Mouse (Mus musculus): ENCODE measurements around the gene Pdxk. TPM values are rescaled to one million over a fixed set of nuclear protein-coding genes. Genes with fewer than 3 reads are reported as not detected.

Gene Pdxk
- polyA plus RNA-seq, 1 experiment, result 13.7 TPM

DNA sequence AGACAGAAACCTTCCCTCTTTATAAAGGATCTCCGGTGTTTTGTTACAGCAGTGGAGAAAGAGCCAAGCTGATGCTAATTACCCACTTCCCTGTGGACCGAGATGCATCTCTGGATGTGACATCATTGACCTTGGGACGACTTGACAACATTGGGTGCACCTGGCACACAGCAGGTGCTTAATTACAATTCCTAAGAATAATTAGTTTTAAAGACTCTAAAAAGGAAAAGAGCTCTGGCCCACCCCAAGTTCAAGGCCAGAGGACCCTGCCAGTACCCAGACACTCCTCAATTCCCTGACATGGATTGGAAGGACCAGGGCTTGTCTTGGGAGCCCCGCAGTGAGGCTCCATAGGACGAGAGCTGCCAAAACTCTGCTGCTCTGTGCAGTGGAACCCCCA is 23.2 kb downstream of the Pdxk start:
- TF ChIP-seq EP300 (IDR thresholded peaks at IDR 0.05; ENCODE audit: insufficient read depth, low read depth, low read length) (no peak), CTCF (IDR thresholded peaks at IDR 0.05; ENCODE audit: low read depth, low read length) (no peak), POLR2A (IDR thresholded peaks at IDR 0.05; ENCODE audit: insufficient read depth, low read length) (no peak)
- Histone ChIP-seq H3K9me3 (replicated peaks; ENCODE audit: control insufficient read depth, insufficient read depth, low read length, poor library complexity, severe bottlenecking) (no peaks in the 10 kb centered on the region), H3K4me1 (ENCODE audit: control insufficient read depth, insufficient read depth, low read length) (peaks cover 1% of the 10 kb centered on the region), H3K9ac (ENCODE audit: low read depth, poor library complexity, severe bottlenecking) (no peak overlapping the region), H3K27me3 (ENCODE audit: control insufficient read depth, insufficient read depth, low read length, poor library complexity, severe bottlenecking) (no peaks in the 10 kb centered on the region), H3K36me3 (ENCODE audit: control insufficient read depth, insufficient read depth, low read length, poor library complexity, severe bottlenecking) (no peaks in the 10 kb centered on the region), H3K4me3 (ENCODE audit: low read depth, low read length) (no peak overlapping the region), H3K27ac (ENCODE audit: insufficient read depth, low read length) (no peak overlapping the region)

- Histone ChIP-seq H3K27ac (ENCODE audit: insufficient read depth, low read length) (no peak overlapping the region), H3K27me3 (ENCODE audit: control insufficient read depth, insufficient read depth, low read length, poor library complexity, severe bottlenecking) (no peaks in the 10 kb centered on the region), H3K9me3 (replicated peaks; ENCODE audit: control insufficient read depth, insufficient read depth, low read length, poor library complexity, severe bottlenecking) (no peaks in the 10 kb centered on the region), H3K36me3 (ENCODE audit: control insufficient read depth, insufficient read depth, low read length, poor library complexity, severe bottlenecking) (no peaks in the 10 kb centered on the region), H3K9ac (ENCODE audit: low read depth, poor library complexity, severe bottlenecking) (no peak overlapping the region), H3K4me3 (ENCODE audit: low read depth, low read length) (no peak overlapping the region), H3K4me1 (ENCODE audit: control insufficient read depth, insufficient read depth, low read length) (peaks cover 1% of the 10 kb centered on the region)
- TF ChIP-seq POLR2A (IDR thresholded peaks at IDR 0.05; ENCODE audit: insufficient read depth, low read length), result no peak
- TF ChIP-seq CTCF (IDR thresholded peaks at IDR 0.05; ENCODE audit: low read depth, low read length), result peak; percentile 79
- TF ChIP-seq EP300 (IDR thresholded peaks at IDR 0.05; ENCODE audit: insufficient read depth, low read depth, low read length), result no peak
These were observed 24.0 kb downstream of the Pdxk start for GRCm38 (mm10) chr10:78440812-78441211.

GRCm38 (mm10) chr10:78439990-78440389 is 24.8 kb downstream of the Pdxk start:
- no peaks in the 10 kb centered on the region for H3K36me3 ChIP-seq (ENCODE audit: control insufficient read depth, insufficient read depth, low read length, poor library complexity, severe bottlenecking)
- TF ChIP-seq EP300 (IDR thresholded peaks at IDR 0.05; ENCODE audit: insufficient read depth, low read depth, low read length), result no peak
- TF ChIP-seq CTCF (IDR thresholded peaks at IDR 0.05; ENCODE audit: low read depth, low read length), result no peak
- TF ChIP-seq POLR2A (IDR thresholded peaks at IDR 0.05; ENCODE audit: insufficient read depth, low read length), result no peak
- no peaks in the 10 kb centered on the region for H3K27me3 ChIP-seq (ENCODE audit: control insufficient read depth, insufficient read depth, low read length, poor library complexity, severe bottlenecking)
- H3K9me3 ChIP-seq (replicated peaks; ENCODE audit: control insufficient read depth, insufficient read depth, low read length, poor library complexity, severe bottlenecking), result no peaks in the 10 kb centered on the region
- peaks cover 1% of the 10 kb centered on the region for H3K4me1 ChIP-seq (ENCODE audit: control insufficient read depth, insufficient read depth, low read length)
- no peak overlapping the region for H3K27ac ChIP-seq (ENCODE audit: insufficient read depth, low read length)
- no peak overlapping the region for H3K9ac ChIP-seq (ENCODE audit: low read depth, poor library complexity, severe bottlenecking)
- H3K4me3 ChIP-seq (ENCODE audit: low read depth, low read length), result no peak overlapping the region

DNA sequence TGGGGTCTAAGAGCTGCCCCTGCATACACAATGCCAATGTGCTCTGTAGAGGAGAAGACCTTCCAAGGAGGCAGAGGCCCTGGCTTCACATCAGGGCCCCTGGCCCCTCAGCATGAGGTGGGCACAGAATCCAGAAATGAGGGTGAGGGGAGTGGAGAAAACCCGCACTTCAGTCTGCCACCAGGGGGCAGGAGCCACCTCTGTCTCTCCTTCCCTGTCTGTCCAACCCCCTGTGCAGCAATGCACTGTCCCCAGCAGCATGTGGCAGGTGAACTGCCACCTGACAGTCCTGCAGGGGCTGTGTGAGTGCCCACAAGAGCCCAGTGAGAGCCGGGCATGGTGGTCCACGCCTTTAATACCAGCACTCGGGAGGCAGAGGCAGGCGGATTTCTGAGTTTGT is 25.2 kb downstream of the Pdxk start:
- no peak overlapping the region for H3K4me3 ChIP-seq (ENCODE audit: low read depth, low read length)
- H3K27ac ChIP-seq (ENCODE audit: insufficient read depth, low read length), result no peak overlapping the region
- no peaks in the 10 kb centered on the region for H3K9me3 ChIP-seq (replicated peaks; ENCODE audit: control insufficient read depth, insufficient read depth, low read length, poor library complexity, severe bottlenecking)
- TF ChIP-seq POLR2A (IDR thresholded peaks at IDR 0.05; ENCODE audit: insufficient read depth, low read length) (no peak), CTCF (IDR thresholded peaks at IDR 0.05; ENCODE audit: low read depth, low read length) (peak; percentile 74)
- no peak overlapping the region for H3K9ac ChIP-seq (ENCODE audit: low read depth, poor library complexity, severe bottlenecking)
- peaks cover 1% of the 10 kb centered on the region for H3K4me1 ChIP-seq (ENCODE audit: control insufficient read depth, insufficient read depth, low read length)
- H3K27me3 ChIP-seq (ENCODE audit: control insufficient read depth, insufficient read depth, low read length, poor library complexity, severe bottlenecking), result no peaks in the 10 kb centered on the region
- no peaks in the 10 kb centered on the region for H3K36me3 ChIP-seq (ENCODE audit: control insufficient read depth, insufficient read depth, low read length, poor library complexity, severe bottlenecking)

- Histone ChIP-seq H3K27me3 (ENCODE audit: control insufficient read depth, insufficient read depth, low read length, poor library complexity, severe bottlenecking) (no peaks in the 10 kb centered on the region), H3K27ac (ENCODE audit: insufficient read depth, low read length) (no peak overlapping the region), H3K4me1 (ENCODE audit: control insufficient read depth, insufficient read depth, low read length) (peaks cover 1% of the 10 kb centered on the region), H3K36me3 (ENCODE audit: control insufficient read depth, insufficient read depth, low read length, poor library complexity, severe bottlenecking) (no peaks in the 10 kb centered on the region), H3K9me3 (replicated peaks; ENCODE audit: control insufficient read depth, insufficient read depth, low read length, poor library complexity, severe bottlenecking) (no peaks in the 10 kb centered on the region), H3K9ac (ENCODE audit: low read depth, poor library complexity, severe bottlenecking) (no peak overlapping the region), H3K4me3 (ENCODE audit: low read depth, low read length) (no peak overlapping the region)
- TF ChIP-seq CTCF (IDR thresholded peaks at IDR 0.05; ENCODE audit: low read depth, low read length) (peak; percentile 96), EP300 (IDR thresholded peaks at IDR 0.05; ENCODE audit: insufficient read depth, low read depth, low read length) (no peak), POLR2A (IDR thresholded peaks at IDR 0.05; ENCODE audit: insufficient read depth, low read length) (no peak)
These were observed 26.7 kb downstream of the Pdxk start for GRCm38 (mm10) chr10:78438094-78438493.

DNA sequence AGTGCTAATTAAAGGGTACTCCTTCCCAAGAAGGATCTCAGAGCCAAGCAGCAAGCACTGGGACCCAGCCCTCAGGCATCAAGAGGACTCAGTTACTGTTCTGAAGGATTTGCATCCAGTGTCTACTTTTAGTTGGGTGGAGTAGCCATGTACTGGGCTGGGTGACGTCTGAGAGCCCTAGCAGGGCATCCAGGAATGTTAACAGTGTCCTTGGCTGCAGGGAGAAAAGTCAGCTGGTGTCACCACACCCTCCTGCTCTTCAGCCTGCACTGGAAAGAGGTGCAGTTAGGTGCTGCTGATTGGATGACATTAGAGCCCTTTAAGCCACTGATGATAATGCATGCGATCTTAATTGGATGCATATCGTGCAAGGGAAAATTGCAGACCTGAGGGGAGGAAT is 31.9 kb downstream of the Pdxk start:
- H3K4me1 ChIP-seq (ENCODE audit: control insufficient read depth, insufficient read depth, low read length), result peaks cover 2% of the 10 kb centered on the region
- no peak for TF ChIP-seq EP300 (IDR thresholded peaks at IDR 0.05; ENCODE audit: insufficient read depth, low read depth, low read length)
- no peak for TF ChIP-seq POLR2A (IDR thresholded peaks at IDR 0.05; ENCODE audit: insufficient read depth, low read length)
- no peak for TF ChIP-seq CTCF (IDR thresholded peaks at IDR 0.05; ENCODE audit: low read depth, low read length)

More for the DNA sequence above, 31.9 kb downstream of the Pdxk start:
- Histone ChIP-seq H3K9me3 (replicated peaks; ENCODE audit: control insufficient read depth, insufficient read depth, low read length, poor library complexity, severe bottlenecking) (no peaks in the 10 kb centered on the region), H3K36me3 (ENCODE audit: control insufficient read depth, insufficient read depth, low read length, poor library complexity, severe bottlenecking) (peaks cover under 1% of the 10 kb centered on the region; the same call in 1 of the 2 replicates), H3K27me3 (ENCODE audit: control insufficient read depth, insufficient read depth, low read length, poor library complexity, severe bottlenecking) (no peaks in the 10 kb centered on the region), H3K9ac (ENCODE audit: low read depth, poor library complexity, severe bottlenecking) (no peak overlapping the region), H3K4me3 (ENCODE audit: low read depth, low read length) (no peak overlapping the region), H3K27ac (ENCODE audit: insufficient read depth, low read length) (no peak overlapping the region)
